Mouse (Mus musculus) right cerebral cortex, adult 18-20 months (tissue): ENCODE results near the gene Phip.

ENCODE experiments used
- DNase-seq: peaks from one replicate; pipeline ENCODE4 v3.0.0; 2022; ENCODE audit warnings: mixed read lengths

Gene Phip

GRCm38 (mm10) chr9:82866121-82866520 is 109.2 kb downstream of the Phip start:
- DNase-seq, result no peak

- DNase-seq, result no peak
These were observed 113.4 kb downstream of the Phip start for GRCm38 (mm10) chr9:82861775-82862430.

GRCm38 (mm10) chr9:82861316-82861715 is 114.0 kb downstream of the Phip start:
- DNase-seq, result no peak

GRCm38 (mm10) chr9:82860805-82861204 is 114.5 kb downstream of the Phip start:
- no peak for DNase-seq

- DNase-seq, result no peak
These were observed 119.1 kb downstream of the Phip start for GRCm38 (mm10) chr9:82856241-82856640.

- DNase-seq, result peak; percentile 64
These were observed 120.2 kb downstream of the Phip start for GRCm38 (mm10) chr9:82854973-82855614.

GRCm38 (mm10) chr9:82854040-82854439 is 121.3 kb downstream of the Phip start:
- DNase-seq, result no peak

- no peak for DNase-seq
These were observed 132.6 kb downstream of the Phip start for GRCm38 (mm10) chr9:82842671-82843070.

- DNase-seq, result no peak
These were observed 139.4 kb downstream of the Phip start for GRCm38 (mm10) chr9:82835921-82836320.

GRCm38 (mm10) chr9:82831891-82832290 is 143.4 kb downstream of the Phip start:
- no peak for DNase-seq

- peak; percentile 95 for DNase-seq
These were observed 145.5 kb downstream of the Phip start for GRCm38 (mm10) chr9:82829693-82830430.

- DNase-seq, result no peak
These were observed 146.2 kb downstream of the Phip start, which contains the start of gene Irak1bp1 for GRCm38 (mm10) chr9:82829007-82829689. Gene Irak1bp1 (plus strand): TSS chr9:82829540.

- no peak for DNase-seq
These were observed 148.9 kb downstream of the Phip start for GRCm38 (mm10) chr9:82826426-82826825.
